Mouse (Mus musculus) embryonic facial prominence, embryonic 11.5 days (tissue): Measurements from ENCODE around the gene Igflr1. TPM values are rescaled to one million over a fixed set of nuclear protein-coding genes. Genes with fewer than 3 reads are reported as not detected.

Source experiments
- ATAC-seq: fragments of 200-750 bp; cut with Nextera tagmentation; replicated peaks from 2 replicates; pipeline ENCODE4 v1.8.0; 2017; ENCODE audit warnings: low read depth; ENCODE audit not compliant: insufficient number of reproducible peaks, low FRiP score, low TSS enrichment
- DNase-seq: peaks from one replicate; pipeline ENCODE4 v3.0.0-alpha.2; 2015; ENCODE audit warnings: low spot score
- H3K27ac ChIP-seq: fragments of 300-500 bp; sonication (generic); replicated peaks from 2 replicates; pipeline ENCODE4 v1.5.1; 2014; ENCODE audit warnings: mild to moderate bottlenecking, low read depth, low read length, control low read depth
- H3K27me3 ChIP-seq: fragments of 300-500 bp; sonication (generic); 2 replicates; pipeline ENCODE4 v1.6.1; 2014; ENCODE audit warnings: mild to moderate bottlenecking, low read length, moderate library complexity, mixed read lengths; ENCODE audit not compliant: control insufficient read depth, insufficient read depth
- H3K36me3 ChIP-seq: fragments of 300-500 bp; sonication (generic); replicated peaks from 2 replicates; pipeline ENCODE4 v1.6.1; 2014; ENCODE audit warnings: low read depth, mild to moderate bottlenecking, low read length, moderate library complexity, mixed read lengths; ENCODE audit not compliant: control insufficient read depth, insufficient read depth
- H3K4me1 ChIP-seq: fragments of 300-500 bp; sonication (generic); 2 replicates; pipeline ENCODE4 v1.6.1; 2014; ENCODE audit warnings: low read length, mixed read lengths; ENCODE audit not compliant: control insufficient read depth, insufficient read depth
- H3K4me2 ChIP-seq: fragments of 300-500 bp; sonication (generic); 2 replicates; pipeline ENCODE4 v1.6.1; 2014; ENCODE audit warnings: low read depth, mild to moderate bottlenecking, control low read depth, low read length, moderate library complexity
- H3K4me3 ChIP-seq: fragments of 300-500 bp; sonication (generic); 2 replicates; pipeline ENCODE4 v1.5.1; 2014; ENCODE audit warnings: low read depth, low read length, control low read depth
- H3K9ac ChIP-seq: fragments of 300-500 bp; sonication (generic); replicated peaks from 2 replicates; pipeline ENCODE4 v1.6.1; 2014; ENCODE audit warnings: mild to moderate bottlenecking, control low read depth, low read length
- H3K9me3 ChIP-seq: fragments of 300-500 bp; sonication (generic); replicated peaks from 2 replicates; pipeline ENCODE4 v1.6.1; 2016; ENCODE audit warnings: mild to moderate bottlenecking, low read length, inconsistent platforms, mixed read lengths; ENCODE audit not compliant: control insufficient read depth
- WGBS: fragments of 180-500 bp; shearing (Covaris S2); extraction: QIAGEN DNeasy Blood & Tissue Kit; methylation state at CpG from one replicate; pipeline ENCODE4 v1.1.7; 2014; 5-methylcytosine and 5-hydroxymethylcytosine counted together
- polyA plus RNA-seq: library from polyadenylated mRNA; unstranded; fragments of >200 nt; fragmentation: Nextera tagmentation; extraction: Ambion mirVana; gene quantifications from 2 replicates; pipeline ENCODE4 v1.2.1, GENCODE M21; 2014

Gene Igflr1
- polyA plus RNA-seq, 1 experiment from 2014 or later: 2.9 TPM

DNA sequence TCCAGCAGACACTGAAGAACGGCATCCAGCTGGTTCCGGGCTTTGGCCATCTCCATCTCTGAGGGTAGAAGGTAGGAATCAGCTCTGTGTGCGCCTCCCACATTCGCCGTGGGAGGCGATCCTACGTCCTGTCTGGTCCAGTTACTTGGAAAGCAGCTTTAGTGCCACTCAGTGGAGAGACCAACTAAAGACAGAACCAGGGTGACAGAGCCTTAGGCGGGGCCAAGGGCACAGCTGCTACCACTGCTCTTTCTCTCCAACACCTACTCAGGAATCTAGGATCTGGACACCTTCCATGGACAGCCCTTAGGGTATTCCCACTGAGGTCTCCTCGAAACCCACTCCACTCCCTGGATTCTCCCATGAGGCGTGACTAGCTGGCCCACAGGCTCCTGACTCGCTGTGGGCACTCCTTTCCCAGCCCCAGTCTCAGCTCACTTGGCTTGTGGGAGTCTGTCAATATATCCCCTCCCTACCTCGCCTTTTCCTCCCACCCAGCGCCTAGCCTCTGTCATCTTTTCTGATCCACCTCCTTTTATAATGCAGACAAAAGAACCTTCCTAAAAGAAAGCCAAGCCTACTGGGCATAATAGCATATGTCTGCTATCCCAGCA, 7.2 kb upstream of the Igflr1 start:
- DNase-seq (no peak), ATAC-seq (no peak)
- H3K9ac ChIP-seq: no peak overlapping the region
- H3K36me3 ChIP-seq: peaks cover 10% of the 10 kb centered on the region
- H3K9me3 ChIP-seq: no peaks in the 10 kb centered on the region
- peaks cover 8% of the 10 kb centered on the region for H3K4me1 ChIP-seq
- no peaks in the 10 kb centered on the region for H3K27me3 ChIP-seq
- H3K4me2 ChIP-seq: no peak overlapping the region
- no peak overlapping the region for H3K4me3 ChIP-seq
- WGBS: 87% methylated on average over 13 of the region's 13 CpGs
- no peak overlapping the region for H3K27ac ChIP-seq

DNA sequence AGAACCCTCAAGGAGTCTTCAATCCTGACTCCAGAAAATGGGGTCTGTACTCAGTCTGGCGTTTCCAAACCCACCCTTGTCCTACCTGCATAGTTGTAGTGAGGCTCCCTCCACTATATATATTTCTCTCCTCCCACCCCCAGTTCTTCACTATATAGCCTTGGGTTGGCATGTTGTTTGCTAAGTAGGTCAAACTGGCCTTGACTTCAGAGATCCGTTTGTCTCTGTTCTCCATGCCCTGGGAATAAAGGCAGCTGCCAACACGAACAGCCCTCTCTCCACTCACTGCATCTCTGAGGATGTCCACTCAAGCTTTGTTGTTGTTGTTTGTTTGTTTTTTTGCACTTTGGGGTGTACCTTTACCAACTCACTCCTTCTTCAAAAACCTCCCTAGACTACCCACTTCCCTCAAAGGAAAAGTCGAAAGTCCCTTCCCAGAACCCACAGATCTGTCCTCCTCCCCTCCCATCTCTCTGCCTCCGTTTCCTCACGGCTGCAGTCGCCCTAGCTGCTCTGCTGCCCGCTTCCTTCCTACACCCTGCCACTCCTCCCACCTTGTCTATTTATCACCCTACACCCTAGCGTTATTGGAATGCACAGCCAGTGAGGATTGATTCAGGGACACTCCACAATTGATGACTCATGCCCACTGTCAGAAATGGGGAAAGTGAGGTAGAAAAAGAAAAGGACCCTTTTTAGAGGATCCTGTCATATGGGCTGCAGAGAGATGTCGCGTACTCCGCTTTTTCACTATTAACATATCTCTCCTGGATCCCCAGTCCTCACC, 6.4 kb upstream of the Igflr1 start:
- Histone ChIP-seq H3K9me3 (no peaks in the 10 kb centered on the region), H3K9ac (peak overlapping the region; percentile 74), H3K4me3 (peak overlapping the region; percentile 62), H3K4me1 (no peaks in the 10 kb centered on the region), H3K27ac (no peak overlapping the region), H3K4me2 (peak overlapping the region; percentile 88), H3K36me3 (peaks cover 10% of the 10 kb centered on the region), H3K27me3 (no peaks in the 10 kb centered on the region)
- 15% methylated on average over 12 of the region's 12 CpGs for WGBS
- no peak for ATAC-seq
- no peak for DNase-seq

DNA sequence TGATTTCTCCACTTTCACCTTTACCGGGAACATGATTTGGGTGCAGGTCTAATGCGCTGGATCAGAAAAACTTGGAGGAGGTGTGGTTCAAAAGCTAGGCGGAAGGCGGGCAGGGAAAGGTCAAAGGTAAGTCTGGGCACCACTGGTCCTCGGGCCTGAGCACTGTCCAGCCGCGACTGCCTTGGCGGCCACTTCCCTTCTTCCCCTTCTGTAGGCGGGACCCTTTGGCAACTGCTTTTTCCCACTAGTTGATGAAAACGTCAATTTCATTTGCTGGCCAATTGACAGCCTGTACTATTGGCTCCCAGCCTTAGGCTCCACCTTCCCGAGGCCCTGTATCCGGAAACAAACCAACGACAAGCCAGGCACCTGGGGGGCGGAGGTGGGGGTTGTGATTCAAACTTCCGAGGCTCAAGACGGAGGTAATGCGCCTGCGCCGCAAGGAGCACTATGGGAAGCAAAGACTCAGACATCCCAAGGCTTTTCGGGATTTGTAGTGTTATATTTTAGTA, 5.7 kb upstream of the Igflr1 start, which contains the start of gene Lin37:
Gene Lin37 (minus strand): TSS at position 396 of the 512 bp plus-strand sequence.
- peak; percentile 85 for ATAC-seq
- DNase-seq: peak; percentile 97
- H3K4me2 ChIP-seq: peak within 1 kb of the TSS; percentile 88
- under 1% methylated on average over 20 of the region's 20 CpGs for WGBS
- H3K36me3 ChIP-seq: peaks cover 10% of the 10 kb centered on the region
- H3K27me3 ChIP-seq: no peaks in the 10 kb centered on the region
- H3K4me3 ChIP-seq: peak within 1 kb of the TSS; percentile 62
- no peak within 1 kb of the TSS for H3K27ac ChIP-seq
- H3K9me3 ChIP-seq: no peaks in the 10 kb centered on the region
- no peaks in the 10 kb centered on the region for H3K4me1 ChIP-seq
- H3K9ac ChIP-seq: peak within 1 kb of the TSS; percentile 74

DNA sequence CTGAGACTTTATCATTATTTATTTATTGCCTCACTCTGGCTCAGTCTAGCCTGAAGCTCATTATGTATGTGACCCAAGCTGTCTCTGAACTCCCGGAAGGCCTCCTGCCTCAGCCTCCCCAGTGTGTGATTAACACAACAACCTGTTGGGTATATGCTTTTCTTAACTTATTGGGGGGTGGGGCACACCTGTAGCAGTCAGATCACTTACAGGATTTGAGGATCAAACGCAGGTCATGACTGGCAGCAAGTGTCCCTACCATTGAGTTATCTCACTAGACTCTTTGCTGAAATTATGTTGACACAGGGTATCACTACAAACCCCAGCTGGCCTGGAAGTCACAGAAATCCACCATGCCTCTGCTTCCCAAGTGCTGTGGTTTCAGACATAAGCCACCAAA, 4.9 kb upstream of the Igflr1 start:
- no peak for ATAC-seq
- H3K4me2 ChIP-seq: no peak overlapping the region
- H3K9me3 ChIP-seq: no peaks in the 10 kb centered on the region
- 75% methylated on average over 2 of the region's 2 CpGs for WGBS
- H3K9ac ChIP-seq: no peak overlapping the region
- no peak overlapping the region for H3K27ac ChIP-seq
- H3K4me3 ChIP-seq: no peak overlapping the region
- DNase-seq: no peak
- no peaks in the 10 kb centered on the region for H3K27me3 ChIP-seq
- H3K36me3 ChIP-seq: peaks cover 10% of the 10 kb centered on the region
- no peaks in the 10 kb centered on the region for H3K4me1 ChIP-seq

DNA sequence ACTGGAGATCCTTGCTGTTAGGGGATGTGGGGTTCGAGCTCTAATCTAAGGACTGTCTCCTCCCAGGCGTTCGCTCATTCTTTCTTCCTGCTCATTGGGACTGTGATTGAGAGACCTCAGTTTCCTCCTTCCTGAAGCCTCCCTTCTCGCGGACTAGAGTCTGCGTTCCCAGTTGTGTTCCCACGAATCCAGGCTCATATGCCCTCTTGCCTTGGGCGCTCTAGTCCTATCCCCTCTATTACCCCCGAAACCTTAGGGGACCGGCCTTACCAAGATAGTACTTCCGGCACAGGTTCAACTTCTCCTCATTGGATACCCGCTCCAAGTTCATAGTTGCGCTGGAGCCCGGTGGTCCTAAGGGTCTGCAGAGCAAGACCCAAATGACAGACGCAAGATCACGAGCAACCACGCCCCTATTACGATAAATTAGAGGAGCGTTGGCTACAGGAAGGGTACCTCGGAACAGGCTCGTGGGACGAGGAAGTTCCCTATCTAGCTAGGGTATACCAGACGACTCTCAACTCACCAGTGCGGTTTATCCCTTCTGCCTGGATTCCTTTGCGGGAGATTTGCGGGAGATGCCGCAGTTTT, 2.6 kb upstream of the Igflr1 start:
- H3K36me3 ChIP-seq: no peaks in the 10 kb centered on the region
- no peaks in the 10 kb centered on the region for H3K27me3 ChIP-seq
- no peak for DNase-seq
- peak overlapping the region; percentile 60 for H3K4me3 ChIP-seq
- H3K9me3 ChIP-seq: no peaks in the 10 kb centered on the region
- H3K27ac ChIP-seq: no peak overlapping the region
- ATAC-seq: no peak
- peak overlapping the region; percentile 53 for H3K4me2 ChIP-seq
- H3K9ac ChIP-seq: peak overlapping the region; percentile 71
- WGBS: 2% methylated on average over 27 of the region's 27 CpGs
- H3K4me1 ChIP-seq: no peaks in the 10 kb centered on the region

DNA sequence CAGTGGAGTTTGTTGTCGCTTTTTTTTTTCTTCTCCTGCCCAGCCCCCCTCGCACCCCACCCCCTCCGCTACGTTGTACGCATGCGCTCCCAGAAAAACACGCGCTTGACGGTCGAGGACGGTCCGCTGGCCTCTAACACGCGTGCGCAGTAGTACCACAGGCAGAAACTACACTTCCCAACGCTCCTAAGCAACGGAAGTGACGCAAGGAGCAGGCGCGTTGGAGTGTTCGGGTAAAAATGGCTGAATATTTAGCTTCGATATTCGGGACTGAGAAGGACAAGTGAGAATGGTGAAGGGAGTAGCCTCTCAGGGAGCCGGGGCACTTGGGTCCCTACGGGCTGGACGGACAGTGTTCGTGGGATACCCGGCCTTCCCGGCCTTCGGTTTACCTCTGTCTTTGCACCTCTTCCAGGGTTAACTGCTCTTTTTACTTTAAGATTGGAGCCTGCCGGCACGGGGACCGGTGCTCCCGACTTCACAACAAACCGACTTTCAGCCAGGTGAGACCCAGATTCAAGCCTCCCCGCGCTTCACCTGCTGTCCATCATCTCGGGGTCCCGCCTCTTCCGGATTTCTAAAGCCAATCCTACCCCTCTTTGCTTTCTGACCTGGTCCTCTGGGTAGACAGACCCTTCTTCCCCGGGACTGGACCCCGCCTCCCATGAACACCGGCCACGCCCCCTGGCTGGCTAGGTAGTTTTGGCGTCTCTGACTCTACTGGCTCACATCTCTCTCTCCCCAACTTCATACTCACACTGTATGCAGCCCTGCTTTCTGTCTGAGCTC, 1.9 kb upstream of the Igflr1 start, which contains the start of the genes U2af1l4, Gm49396 and Psenen:
Gene U2af1l4 (plus strand): TSS at position 185 of the 789 bp plus-strand sequence.
Gene Gm49396 (plus strand): TSS at position 228 of the 789 bp plus-strand sequence.
Gene Psenen (minus strand): TSS at position 511 of the 789 bp plus-strand sequence.
- peak; percentile 76 for ATAC-seq
- peak within 1 kb of the TSS; percentile 71 for H3K4me2 ChIP-seq
- H3K9ac ChIP-seq: peak within 1 kb of the TSS; percentile 71
- no peaks in the 10 kb centered on the region for H3K9me3 ChIP-seq
- H3K27me3 ChIP-seq: no peaks in the 10 kb centered on the region
- no peaks in the 10 kb centered on the region for H3K4me1 ChIP-seq
- peak within 1 kb of the TSS; percentile 60 for H3K4me3 ChIP-seq
- peak; percentile 99 for DNase-seq
- peak within 1 kb of the TSS; percentile 80 for H3K27ac ChIP-seq
- WGBS: under 1% methylated on average over 45 of the region's 45 CpGs
- no peaks in the 10 kb centered on the region for H3K36me3 ChIP-seq

DNA sequence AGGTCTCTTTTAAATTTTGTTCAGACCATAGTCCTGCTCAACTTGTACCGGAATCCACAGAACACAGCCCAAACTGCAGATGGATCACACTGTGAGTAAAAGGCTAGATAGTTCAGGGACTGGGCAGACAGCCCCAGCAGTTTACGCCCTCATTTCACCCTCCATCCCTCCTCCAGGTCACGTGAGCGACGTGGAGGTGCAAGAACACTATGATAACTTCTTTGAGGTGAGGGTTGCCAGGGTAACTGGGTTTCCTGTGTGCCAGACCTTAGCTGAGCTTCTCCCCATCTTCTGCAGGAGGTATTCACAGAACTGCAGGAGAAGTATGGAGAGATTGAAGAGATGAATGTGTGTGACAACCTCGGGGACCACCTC, 1.3 kb upstream of the Igflr1 start:
- ATAC-seq: no peak; the same call in 1 of the 2 replicates
- no peak for DNase-seq
- Histone ChIP-seq H3K36me3 (peaks cover 1% of the 10 kb centered on the region), H3K4me2 (peak overlapping the region; percentile 71), H3K9me3 (no peaks in the 10 kb centered on the region), H3K27me3 (no peaks in the 10 kb centered on the region), H3K9ac (peak overlapping the region; percentile 71), H3K27ac (peak overlapping the region; percentile 80; the same call in 1 of the 2 replicates), H3K4me1 (no peaks in the 10 kb centered on the region), H3K4me3 (peak overlapping the region; percentile 60)
- 22% methylated on average over 6 of the region's 6 CpGs for WGBS
